Mouse (Mus musculus) lung, adult 2 months (tissue): Measurements from ENCODE around the gene Tlk2.

ENCODE experiments used
- CTCF ChIP-seq: fragments of 200-500 bp; IDR thresholded peaks from 2 replicates; pipeline ENCODE4 v1.5.1; 2011; ENCODE audit warnings: mild to moderate bottlenecking, low read length, control low read depth; ENCODE audit not compliant: insufficient read depth
- POLR2A ChIP-seq: fragments of 200-500 bp; IDR thresholded peaks from 2 replicates; pipeline ENCODE4 v1.6.1; 2011; ENCODE audit warnings: low read depth, mild to moderate bottlenecking, control low read depth, low read length, borderline replicate concordance; ENCODE audit errors: extremely low read depth

GRCm38 (mm10) chr11:105329962-105330361 lies 151.4 kb downstream of the Tlk2 start:
- TF ChIP-seq CTCF (no peak), POLR2A (no peak)
